Mouse (Mus musculus) megakaryocyte, adult 5-6 weeks (primary cell): ENCODE results near the gene Car11. TPM values are rescaled to one million over a fixed set of nuclear protein-coding genes. Genes with fewer than 3 reads are reported as not detected.
A peak's percentile ranks its signal among the peaks of the same experiment; 100 is the strongest.
"Not testable (repeated sequence)": the region's sequence is repeated elsewhere in the genome, so short reads cannot be mapped to it uniquely, and the experiment has no call there.

Source experiments
- ATAC-seq: 2 replicates; pipeline ENCODE4 v1.8.0; 2016; ENCODE audit warnings: mild to moderate bottlenecking, inconsistent platforms; ENCODE audit not compliant: poor library complexity, severe bottlenecking
- total RNA-seq, 2 experiments: library from RNA; stranded (forward) in 1 of 2; stranded (reverse) in 1 of 2; fragments of 153-499, 151-499 nt in 1 of 2; fragments of 221-1000, 200-1000 nt in 1 of 2; gene quantifications; 2 replicates each; pipeline versions ENCODE4 v1.2.3 to v1.2.4; 2015 to 2017

The Car11 gene
- total RNA-seq (2015) (not detected in 2 replicates), total RNA-seq (2017) (not detected in 2 replicates)

DNA sequence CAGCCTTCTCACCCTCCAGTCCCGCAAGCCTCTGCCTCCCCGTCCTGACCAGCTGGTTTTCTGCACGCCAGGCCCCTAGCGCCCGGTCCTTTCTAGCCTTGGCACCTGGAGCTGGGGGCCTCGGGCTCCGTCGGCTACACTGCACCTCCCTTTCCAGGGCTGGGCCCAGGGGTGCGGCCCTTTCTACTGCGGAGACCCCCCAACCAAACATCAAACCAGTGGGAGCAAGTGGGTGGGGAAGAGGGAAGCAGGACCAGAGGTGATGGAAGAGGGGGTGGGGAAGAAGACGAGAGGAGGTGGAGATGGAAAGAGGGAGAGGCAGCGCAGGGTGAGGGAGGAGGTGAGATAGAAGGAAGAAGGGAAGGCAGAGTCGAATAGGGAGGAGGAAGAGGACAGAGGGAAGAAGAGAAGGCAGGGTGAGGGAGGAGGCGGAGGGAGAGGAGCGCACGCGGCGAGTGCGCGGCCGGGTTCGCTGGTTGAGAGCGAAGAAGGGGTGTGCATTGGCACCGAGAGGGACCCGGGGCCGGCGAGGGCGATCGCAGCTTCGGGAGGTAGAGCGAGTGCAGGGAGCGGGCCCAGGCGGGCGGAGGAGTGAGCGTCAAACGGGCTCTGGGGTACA, at the start of gene Car11:
Gene Car11, plus strand, starts transcription at position 321 of the 619 bp plus-strand sequence.
- ATAC-seq, result no peak

DNA sequence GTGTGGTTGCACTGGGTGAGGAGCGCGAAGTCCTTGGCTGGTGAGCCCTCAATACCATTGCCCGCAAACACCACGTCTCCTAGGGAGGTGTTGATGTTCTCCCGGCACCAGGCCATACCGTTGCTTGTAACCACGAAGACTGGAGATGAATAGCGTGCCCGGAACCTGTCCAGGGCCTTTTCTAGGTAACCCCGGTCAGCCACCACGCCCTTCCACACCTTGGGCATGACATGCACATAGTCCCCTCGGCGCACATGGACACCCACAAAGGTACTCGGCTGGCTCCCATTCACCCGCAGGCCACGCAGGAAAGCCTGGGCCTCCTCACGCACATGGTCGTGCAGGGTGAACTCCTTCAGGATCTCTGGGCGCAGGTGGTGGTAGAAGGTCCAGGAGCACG, 49.2 kb upstream of the Car11 start:
- not testable (repeated sequence) for ATAC-seq

GRCm38 (mm10) chr7:45654424-45655047, 45.1 kb upstream of the Car11 start:
- 0 out of 2 replicates have a peak, but pooled peaks have one; percentile 27 for ATAC-seq

DNA sequence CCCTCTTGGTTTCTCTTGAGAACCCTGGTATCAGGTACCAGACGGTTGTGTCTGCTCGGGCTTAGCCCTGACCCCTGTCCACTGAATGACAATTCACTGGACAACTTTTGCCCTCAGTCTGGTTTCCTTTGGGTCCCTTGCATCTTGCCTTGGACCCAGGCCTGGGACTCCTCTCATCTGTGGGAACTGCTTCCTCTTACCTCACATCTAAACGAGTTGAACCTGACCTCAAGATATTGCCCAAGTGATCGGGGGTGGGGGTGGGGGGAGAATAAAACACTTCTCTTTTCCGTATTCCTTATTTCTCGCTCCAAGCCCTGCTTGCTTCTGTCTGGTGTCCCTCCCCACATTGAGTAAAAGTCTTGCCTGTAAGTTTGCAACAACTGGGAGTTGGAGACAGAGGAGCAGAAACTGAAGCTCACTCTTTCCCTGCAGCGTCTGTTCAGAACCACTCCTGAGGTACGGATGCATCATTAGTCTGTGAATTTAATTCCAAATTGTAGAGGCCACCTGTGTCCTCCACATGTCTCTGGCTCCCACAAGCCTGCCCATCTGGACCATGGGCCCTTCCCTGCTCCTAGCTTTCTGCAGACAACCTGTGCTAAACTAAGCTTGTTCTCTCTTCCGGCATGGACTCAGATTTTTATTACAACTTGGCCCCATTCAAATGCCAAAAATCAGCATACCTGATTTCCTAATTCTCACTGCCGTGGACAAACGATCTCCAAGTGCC, 38.7 kb upstream of the Car11 start:
- ATAC-seq, result peak; percentile 97

GRCm38 (mm10) chr7:45661702-45662101, 37.9 kb upstream of the Car11 start:
- peak; percentile 46; the same call in 1 of the 2 replicates for ATAC-seq

DNA sequence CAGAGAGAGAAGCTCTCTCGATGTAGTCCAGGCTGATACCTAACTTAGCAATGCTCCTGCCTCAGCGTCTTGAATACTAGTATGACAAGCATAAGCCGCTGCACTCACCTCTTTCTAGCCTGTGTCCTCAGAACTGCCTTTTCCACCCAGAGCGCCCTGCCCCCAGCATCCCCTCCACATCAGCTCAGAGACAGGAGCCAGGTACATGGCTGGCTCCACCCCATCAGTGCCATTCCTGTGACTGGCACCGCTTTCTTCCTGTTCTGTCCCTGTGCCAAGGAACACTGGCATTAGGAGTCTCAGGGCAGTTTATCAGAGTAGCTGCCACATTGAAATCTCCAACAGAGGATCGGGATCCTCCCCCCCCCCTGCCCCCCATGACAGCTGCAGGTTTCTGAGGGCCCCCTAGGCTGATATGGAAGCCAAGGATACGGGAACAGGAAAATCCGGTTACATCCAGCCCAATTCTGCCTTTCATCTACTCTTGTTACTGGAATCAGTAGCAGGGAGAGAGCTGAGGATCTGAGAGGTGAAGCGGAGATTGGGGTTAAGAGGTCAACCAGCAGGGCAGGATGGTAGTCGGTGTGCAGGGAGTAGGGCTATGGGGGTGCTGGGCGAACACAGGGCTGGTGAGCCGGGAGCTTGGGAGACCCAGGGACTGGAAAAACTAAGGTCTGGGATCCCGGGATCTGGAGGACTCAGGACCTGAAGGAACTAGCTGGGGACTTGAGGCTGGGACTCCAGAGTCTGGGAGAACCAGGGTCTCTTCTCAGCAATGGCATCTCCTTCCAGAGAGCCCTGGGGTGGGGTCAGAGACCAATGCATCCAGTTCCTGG, 34.1 kb upstream of the Car11 start:
- ATAC-seq, result no peak

DNA sequence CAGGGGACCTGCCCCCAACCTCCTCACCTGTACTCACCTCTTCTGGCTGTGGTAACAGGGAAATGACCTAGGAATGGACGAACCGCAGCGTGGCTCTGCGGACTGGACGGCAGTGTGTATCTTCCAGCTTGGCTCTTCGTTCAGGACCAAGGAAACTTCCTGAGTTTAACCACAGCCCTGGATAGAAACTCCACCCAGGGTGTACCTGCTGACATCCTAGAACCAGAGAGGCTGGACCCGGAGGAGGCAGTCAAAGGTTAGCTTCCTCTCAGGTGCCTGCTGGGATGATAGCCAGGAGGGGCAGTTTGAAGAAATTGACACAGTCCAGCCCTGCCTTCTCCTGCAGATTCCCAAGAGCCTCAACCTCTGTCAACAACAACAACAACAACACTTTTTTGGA, 33.5 kb upstream of the Car11 start, which contains the start of gene Fut2:
Gene Fut2, minus strand, starts transcription at position 234 of the 400 bp plus-strand sequence.
- no peak for ATAC-seq

GRCm38 (mm10) chr7:45667761-45668160, 31.9 kb upstream of the Car11 start:
- no peak for ATAC-seq

- ATAC-seq, result peak; percentile 72
Observed at GRCm38 (mm10) chr7:45668921-45669320, 30.7 kb upstream of the Car11 start.

GRCm38 (mm10) chr7:45677627-45678295, 21.9 kb upstream of the Car11 start:
- ATAC-seq, result no peak

DNA sequence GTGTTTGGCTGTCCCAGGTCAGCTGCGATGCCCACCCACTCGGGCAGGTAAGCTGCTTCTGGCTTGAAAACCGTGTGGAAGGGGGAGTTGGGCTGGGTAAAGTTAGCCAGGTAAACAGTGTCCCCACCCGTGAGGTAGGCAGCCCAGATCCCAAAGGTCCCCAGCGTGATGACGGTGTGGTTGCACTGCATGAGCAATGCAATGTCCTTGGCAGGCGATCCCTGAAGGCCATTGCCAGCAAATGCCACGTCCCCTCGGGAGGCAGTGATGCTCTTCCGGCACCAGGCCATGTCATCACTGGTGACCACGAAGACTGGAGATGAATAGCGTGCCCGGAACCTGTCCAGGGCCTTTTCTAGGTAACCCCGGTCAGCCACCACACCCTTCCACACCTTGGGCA, 21.1 kb upstream of the Car11 start:
- ATAC-seq, result no peak

DNA sequence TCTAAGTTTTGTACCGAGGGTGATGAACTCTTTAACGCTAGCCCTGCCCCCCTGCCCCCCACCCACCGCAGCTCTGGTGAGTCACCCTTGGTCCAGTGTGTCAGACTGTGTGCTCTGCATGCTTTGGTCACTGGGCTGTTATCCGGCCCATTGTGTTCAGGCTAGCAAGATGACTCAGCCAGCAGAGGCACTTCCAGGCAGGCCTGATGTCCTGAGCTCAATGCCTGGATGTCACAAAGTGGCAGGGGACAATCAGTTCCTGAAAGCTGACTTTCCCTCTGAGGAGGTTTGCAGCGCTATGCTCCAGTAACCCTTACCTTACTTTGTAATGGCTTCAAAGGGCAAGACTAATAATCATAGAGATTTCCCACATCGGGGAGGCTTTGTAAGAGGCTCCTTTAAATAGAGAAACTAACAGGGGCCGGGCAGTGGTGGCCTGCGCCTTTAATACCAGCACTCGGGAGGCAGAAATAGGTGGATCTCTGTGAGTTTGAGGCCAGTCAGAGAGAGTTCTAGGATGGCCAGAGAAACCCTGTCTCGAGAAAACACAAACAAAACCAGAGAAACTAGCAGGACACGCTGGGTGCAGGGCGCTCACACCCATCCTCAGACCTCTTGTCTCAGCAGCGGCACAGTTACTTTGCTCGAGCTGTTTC, 19.5 kb upstream of the Car11 start:
- ATAC-seq, result no peak

DNA sequence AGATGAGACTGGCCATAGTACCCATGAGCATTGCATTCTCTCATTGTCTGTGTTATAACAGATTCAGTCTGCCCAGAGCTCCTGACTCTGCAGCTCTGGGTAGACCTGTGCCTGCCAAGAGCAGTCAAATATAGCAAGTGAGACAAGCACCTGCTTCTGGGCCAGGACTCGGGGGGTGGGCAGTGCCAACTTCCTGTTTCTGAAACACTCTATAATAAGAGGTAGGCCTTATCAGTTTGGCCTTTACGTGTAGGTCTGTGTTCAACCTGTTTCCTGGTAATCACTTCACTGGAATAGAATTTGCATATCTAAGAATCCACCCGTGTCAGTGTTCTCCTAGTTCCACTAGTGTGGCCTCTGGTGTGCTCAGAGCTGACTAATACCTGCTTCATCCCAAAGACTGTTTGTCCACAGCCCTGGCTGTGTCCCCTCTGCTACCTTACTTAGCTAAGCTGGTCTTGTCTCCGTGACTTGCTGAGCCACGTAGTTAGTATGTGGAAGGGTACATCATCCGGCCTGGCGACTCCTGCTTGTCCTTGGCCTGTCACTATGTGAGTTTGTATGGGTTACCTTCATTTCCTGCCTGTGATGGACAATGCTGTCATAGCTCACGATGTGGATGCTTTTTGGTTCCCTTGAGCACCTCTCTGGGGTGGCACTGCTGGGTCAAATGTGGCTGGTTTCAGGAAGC, 18.5 kb upstream of the Car11 start:
- no peak for ATAC-seq

GRCm38 (mm10) chr7:45682144-45683126, 17.2 kb upstream of the Car11 start:
- peak; percentile 95 for ATAC-seq

DNA sequence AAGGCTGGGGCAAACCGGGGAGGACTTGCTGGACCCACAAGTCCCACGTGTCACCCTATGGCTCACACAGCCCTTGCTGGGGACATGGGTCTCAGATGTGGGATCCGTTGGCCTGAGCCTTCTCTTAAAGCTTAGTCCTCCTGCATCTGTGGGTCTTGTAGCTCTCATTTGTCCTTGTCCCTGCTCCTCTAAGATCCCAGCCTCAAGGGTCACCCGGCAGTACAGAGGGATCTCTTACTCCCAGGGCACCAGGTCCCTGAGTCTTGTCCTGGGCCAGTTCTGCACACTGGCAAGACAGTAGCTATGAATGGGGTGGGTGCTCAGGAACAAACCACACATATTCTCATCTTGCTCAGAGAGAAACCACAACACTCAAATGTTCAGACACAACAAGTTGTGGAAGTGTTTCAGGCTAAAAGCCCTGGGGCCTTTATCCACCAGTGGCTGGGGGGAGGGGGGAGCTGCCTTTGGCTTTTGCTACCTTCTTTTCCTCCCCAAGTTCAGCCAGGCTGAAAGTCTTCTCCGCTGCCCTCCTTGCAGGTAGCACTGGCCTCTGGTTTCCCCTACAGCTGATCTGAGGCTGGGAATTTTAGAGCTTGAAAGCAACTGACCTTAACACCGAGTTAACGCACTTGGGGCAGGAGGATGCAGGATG, 16.1 kb upstream of the Car11 start, which contains the start of gene Ntn5:
Gene Ntn5, plus strand, starts transcription at position 627 of the 655 bp plus-strand sequence.
- ATAC-seq, result no peak

- no peak for ATAC-seq
Observed at GRCm38 (mm10) chr7:45685811-45686210, 13.8 kb upstream of the Car11 start.

DNA sequence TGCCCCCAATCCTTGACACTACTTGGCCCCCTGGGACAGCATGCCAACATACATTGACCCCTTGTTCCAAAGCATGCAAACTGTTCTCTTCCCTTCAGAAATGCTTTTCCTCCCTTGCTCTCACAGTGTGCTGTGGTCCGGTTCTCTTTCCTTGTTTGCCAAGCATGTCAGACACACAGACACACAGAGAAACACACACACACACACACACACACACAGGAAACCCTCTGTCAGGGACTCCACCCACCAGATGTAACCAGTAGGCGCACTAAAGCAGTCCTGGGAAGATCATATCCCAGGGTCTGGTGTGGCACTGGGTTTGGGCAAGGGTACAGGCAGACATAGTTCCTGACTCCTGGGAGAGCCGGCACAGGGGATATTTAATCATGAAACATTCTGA, 12.8 kb upstream of the Car11 start:
- ATAC-seq, result no peak
